Mouse (Mus musculus) C2C12 (cell line): ENCODE data around the gene Lhfpl3.

Source experiments
- CEBPB ChIP-seq: IDR thresholded peaks from one replicate; pipeline ENCODE4 v1.6.1; 2011; ENCODE audit warnings: low read depth, mild to moderate bottlenecking, control low read depth, moderate library complexity
- CTCF ChIP-seq: IDR thresholded peaks from one replicate; pipeline ENCODE4 v1.5.1; 2011; ENCODE audit not compliant: control insufficient read depth, insufficient read depth, insufficient read length
- MAX ChIP-seq: IDR thresholded peaks from one replicate; pipeline ENCODE4 v1.6.1; 2011; ENCODE audit warnings: mild to moderate bottlenecking, control low read depth
- MYOG ChIP-seq: IDR thresholded peaks from one replicate; pipeline ENCODE4 v1.6.1; 2011; ENCODE audit not compliant: control insufficient read depth, insufficient read length; ENCODE audit errors: extremely low read depth

- TF ChIP-seq MAX, result no peak
- TF ChIP-seq CTCF, result no peak
- no peak for TF ChIP-seq CEBPB
- TF ChIP-seq MYOG, result no peak
These were observed 479.8 kb downstream of the Lhfpl3 start for GRCm38 (mm10) chr5:23225621-23226020.
